Mouse (Mus musculus): ENCODE results near the gene Tuba8. TPM values are rescaled to one million over a fixed set of nuclear protein-coding genes. Genes with fewer than 3 reads are reported as not detected.

Gene Tuba8
- polyA plus RNA-seq, 1 experiment from 2014 or later = 6.2 TPM

- peaks cover 8% of the 10 kb centered on the region; the same call in 1 of the 2 replicates for H3K36me3 ChIP-seq (ENCODE audit: control insufficient read depth, insufficient read depth)
- H3K4me3 ChIP-seq (ENCODE audit: low read depth, low read length) = no peak overlapping the region
- H3K9ac ChIP-seq (ENCODE audit: low read depth, low read length) = no peak overlapping the region
- H3K9me3 ChIP-seq (replicated peaks; ENCODE audit: control insufficient read depth, low read length) = no peaks in the 10 kb centered on the region
- 67% methylated on average over 13 of the region's 13 CpGs for WGBS (ENCODE audit: insufficient replicate concordance)
- H3K27ac ChIP-seq (ENCODE audit: low read length) = no peak overlapping the region
- no peak overlapping the region for H3K4me2 ChIP-seq (ENCODE audit: low read depth, low read length)
- ATAC-seq (ENCODE audit: low read depth) = no peak
- no peaks in the 10 kb centered on the region for H3K27me3 ChIP-seq (ENCODE audit: control insufficient read depth, insufficient read depth, low read depth, low read length)
- no peaks in the 10 kb centered on the region for H3K4me1 ChIP-seq (ENCODE audit: control insufficient read depth, low read depth, low read length)
These were observed 16.2 kb upstream of the Tuba8 start for GRCm38 (mm10) chr6:121194061-121194955.

- no peaks in the 10 kb centered on the region; the same call in 1 of the 2 replicates for H3K4me1 ChIP-seq (ENCODE audit: control insufficient read depth, low read depth, low read length)
- peaks cover 4% of the 10 kb centered on the region; the same call in 1 of the 2 replicates for H3K36me3 ChIP-seq (ENCODE audit: control insufficient read depth, insufficient read depth)
- H3K9ac ChIP-seq (ENCODE audit: low read depth, low read length) = no peak overlapping the region
- no peaks in the 10 kb centered on the region for H3K9me3 ChIP-seq (replicated peaks; ENCODE audit: control insufficient read depth, low read length)
- H3K4me3 ChIP-seq (ENCODE audit: low read depth, low read length) = no peak overlapping the region
- H3K27ac ChIP-seq (ENCODE audit: low read length) = no peak overlapping the region
- ATAC-seq (ENCODE audit: low read depth) = no peak
- no peaks in the 10 kb centered on the region for H3K27me3 ChIP-seq (ENCODE audit: control insufficient read depth, insufficient read depth, low read depth, low read length)
- H3K4me2 ChIP-seq (ENCODE audit: low read depth, low read length) = no peak overlapping the region
- WGBS (ENCODE audit: insufficient replicate concordance) = 76% methylated on average over 14 of the region's 14 CpGs
These were observed 15.4 kb upstream of the Tuba8 start for GRCm38 (mm10) chr6:121194956-121195731.

- Histone ChIP-seq H3K27ac (ENCODE audit: low read length) (peak overlapping the region; percentile 73), H3K27me3 (ENCODE audit: control insufficient read depth, insufficient read depth, low read depth, low read length) (no peaks in the 10 kb centered on the region), H3K4me2 (ENCODE audit: low read depth, low read length) (no peak overlapping the region), H3K4me1 (ENCODE audit: control insufficient read depth, low read depth, low read length) (no peaks in the 10 kb centered on the region; the same call in 1 of the 2 replicates), H3K9me3 (replicated peaks; ENCODE audit: control insufficient read depth, low read length) (no peaks in the 10 kb centered on the region), H3K4me3 (ENCODE audit: low read depth, low read length) (no peak overlapping the region), H3K36me3 (ENCODE audit: control insufficient read depth, insufficient read depth) (0 out of 2 replicates have a peak, but pooled peaks cover 4% of the 10 kb centered on the region), H3K9ac (ENCODE audit: low read depth, low read length) (no peak overlapping the region)
- peak; percentile 78 for ATAC-seq (ENCODE audit: low read depth)
- WGBS (ENCODE audit: insufficient replicate concordance) = 55% methylated on average over 9 of the region's 9 CpGs
These were observed 12.6 kb upstream of the Tuba8 start for GRCm38 (mm10) chr6:121197807-121198365.

GRCm38 (mm10) chr6:121200458-121200857, 10.0 kb upstream of the Tuba8 start:
- Histone ChIP-seq H3K4me1 (ENCODE audit: control insufficient read depth, low read depth, low read length) (no peaks in the 10 kb centered on the region; the same call in 1 of the 2 replicates), H3K27ac (ENCODE audit: low read length) (no peak overlapping the region), H3K4me2 (ENCODE audit: low read depth, low read length) (no peak overlapping the region), H3K9ac (ENCODE audit: low read depth, low read length) (no peak overlapping the region), H3K27me3 (ENCODE audit: control insufficient read depth, insufficient read depth, low read depth, low read length) (no peaks in the 10 kb centered on the region), H3K36me3 (ENCODE audit: control insufficient read depth, insufficient read depth) (no peaks in the 10 kb centered on the region), H3K9me3 (replicated peaks; ENCODE audit: control insufficient read depth, low read length) (no peaks in the 10 kb centered on the region), H3K4me3 (ENCODE audit: low read depth, low read length) (no peak overlapping the region)
- WGBS (ENCODE audit: insufficient replicate concordance) = 47% methylated on average over 4 of the region's 4 CpGs
- no peak for ATAC-seq (ENCODE audit: low read depth)

- H3K4me1 ChIP-seq (ENCODE audit: control insufficient read depth, low read depth, low read length) = no peaks in the 10 kb centered on the region; the same call in 1 of the 2 replicates
- no peak for ATAC-seq (ENCODE audit: low read depth)
- H3K9ac ChIP-seq (ENCODE audit: low read depth, low read length) = no peak overlapping the region
- no peak overlapping the region for H3K4me3 ChIP-seq (ENCODE audit: low read depth, low read length)
- H3K9me3 ChIP-seq (replicated peaks; ENCODE audit: control insufficient read depth, low read length) = no peaks in the 10 kb centered on the region
- no peak overlapping the region for H3K4me2 ChIP-seq (ENCODE audit: low read depth, low read length)
- 74% methylated on average over 5 of the region's 5 CpGs for WGBS (ENCODE audit: insufficient replicate concordance)
- no peaks in the 10 kb centered on the region for H3K36me3 ChIP-seq (ENCODE audit: control insufficient read depth, insufficient read depth)
- no peak overlapping the region for H3K27ac ChIP-seq (ENCODE audit: low read length)
- H3K27me3 ChIP-seq (ENCODE audit: control insufficient read depth, insufficient read depth, low read depth, low read length) = no peaks in the 10 kb centered on the region
These were observed 8.5 kb upstream of the Tuba8 start for GRCm38 (mm10) chr6:121202026-121202425.

- Histone ChIP-seq H3K9ac (ENCODE audit: low read depth, low read length) (no peak overlapping the region), H3K4me2 (ENCODE audit: low read depth, low read length) (no peak overlapping the region), H3K36me3 (ENCODE audit: control insufficient read depth, insufficient read depth) (no peaks in the 10 kb centered on the region), H3K9me3 (replicated peaks; ENCODE audit: control insufficient read depth, low read length) (no peaks in the 10 kb centered on the region), H3K27me3 (ENCODE audit: control insufficient read depth, insufficient read depth, low read depth, low read length) (peaks cover 19% of the 10 kb centered on the region), H3K4me1 (ENCODE audit: control insufficient read depth, low read depth, low read length) (peaks cover 7% of the 10 kb centered on the region), H3K27ac (ENCODE audit: low read length) (no peak overlapping the region), H3K4me3 (ENCODE audit: low read depth, low read length) (no peak overlapping the region)
- ATAC-seq (ENCODE audit: low read depth) = no peak
- 69% methylated on average over 5 of the region's 5 CpGs for WGBS (ENCODE audit: insufficient replicate concordance)
These were observed 4.0 kb upstream of the Tuba8 start for GRCm38 (mm10) chr6:121206481-121206880.

- Histone ChIP-seq H3K9me3 (replicated peaks; ENCODE audit: control insufficient read depth, low read length) (no peaks in the 10 kb centered on the region), H3K36me3 (ENCODE audit: control insufficient read depth, insufficient read depth) (no peaks in the 10 kb centered on the region), H3K27ac (ENCODE audit: low read length) (no peak overlapping the region), H3K27me3 (ENCODE audit: control insufficient read depth, insufficient read depth, low read depth, low read length) (peaks cover 19% of the 10 kb centered on the region), H3K4me3 (ENCODE audit: low read depth, low read length) (no peak overlapping the region), H3K9ac (ENCODE audit: low read depth, low read length) (no peak overlapping the region), H3K4me2 (ENCODE audit: low read depth, low read length) (no peak overlapping the region), H3K4me1 (ENCODE audit: control insufficient read depth, low read depth, low read length) (peaks cover 7% of the 10 kb centered on the region)
- whole genome bisulfite sequencing (ENCODE audit: insufficient replicate concordance) = 62% methylated on average over 2 of the region's 2 CpGs
- no peak for ATAC-seq (ENCODE audit: low read depth)
These were observed 912 bp upstream of the Tuba8 start for GRCm38 (mm10) chr6:121209584-121209983.

- H3K4me3 ChIP-seq (ENCODE audit: low read depth, low read length) = peak overlapping the region; percentile 56
- H3K9me3 ChIP-seq (replicated peaks; ENCODE audit: control insufficient read depth, low read length) = no peaks in the 10 kb centered on the region
- peaks cover 19% of the 10 kb centered on the region for H3K27me3 ChIP-seq (ENCODE audit: control insufficient read depth, insufficient read depth, low read depth, low read length)
- no peak overlapping the region for H3K27ac ChIP-seq (ENCODE audit: low read length)
- WGBS (ENCODE audit: insufficient replicate concordance) = 2% methylated on average over 12 of the region's 12 CpGs
- H3K9ac ChIP-seq (ENCODE audit: low read depth, low read length) = peak overlapping the region; percentile 15; the same call in 1 of the 2 replicates
- no peaks in the 10 kb centered on the region for H3K36me3 ChIP-seq (ENCODE audit: control insufficient read depth, insufficient read depth)
- ATAC-seq (ENCODE audit: low read depth) = no peak
- H3K4me1 ChIP-seq (ENCODE audit: control insufficient read depth, low read depth, low read length) = peaks cover 7% of the 10 kb centered on the region
- peak overlapping the region; percentile 59 for H3K4me2 ChIP-seq (ENCODE audit: low read depth, low read length)
These were observed 412 bp downstream of the Tuba8 start for GRCm38 (mm10) chr6:121210926-121211289.

All from liver, embryonic 16.5 days (tissue).